Mouse (Mus musculus): Measurements from ENCODE around the gene Mettl24. TPM values are rescaled to one million over a fixed set of nuclear protein-coding genes. Genes with fewer than 3 reads are reported as not detected.

The Mettl24 gene
- polyA plus RNA-seq, 1 experiment from 2014 or later: 2.4 TPM

DNA sequence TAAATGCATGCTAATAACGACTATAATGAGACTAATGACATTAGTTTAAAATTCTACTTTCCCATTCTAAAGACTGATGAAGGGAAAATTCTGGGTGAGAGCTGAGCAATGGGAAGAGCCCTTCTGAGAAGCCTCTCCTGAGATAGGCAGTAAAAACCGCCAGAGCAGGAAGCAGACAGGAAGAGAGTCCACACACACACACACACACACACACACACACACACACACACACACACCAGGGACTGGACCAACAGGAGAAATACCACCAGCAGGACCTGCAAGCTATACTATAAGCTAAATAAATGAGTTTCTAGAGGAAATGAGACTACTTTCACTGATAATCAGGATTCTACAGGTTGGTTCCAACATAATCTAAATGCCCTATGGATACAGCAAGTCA is 172.5 kb downstream of the Mettl24 start:
- Histone ChIP-seq H3K4me3 (no peak overlapping the region), H3K27ac (replicated peaks) (no peak overlapping the region), H3K4me2 (no peak overlapping the region), H3K27me3 (replicated peaks) (no peaks in the 10 kb centered on the region), H3K9ac (no peak overlapping the region), H3K9me3 (no peaks in the 10 kb centered on the region), H3K4me1 (peaks cover 9% of the 10 kb centered on the region), H3K36me3 (peaks cover 17% of the 10 kb centered on the region; the same call in 1 of the 2 replicates)
- 51% methylated on average over 2 of the region's 2 CpGs for WGBS
- no peak for ATAC-seq (ENCODE audit: extremely low read depth, insufficient number of reproducible peaks, low FRiP score, low TSS enrichment)

DNA sequence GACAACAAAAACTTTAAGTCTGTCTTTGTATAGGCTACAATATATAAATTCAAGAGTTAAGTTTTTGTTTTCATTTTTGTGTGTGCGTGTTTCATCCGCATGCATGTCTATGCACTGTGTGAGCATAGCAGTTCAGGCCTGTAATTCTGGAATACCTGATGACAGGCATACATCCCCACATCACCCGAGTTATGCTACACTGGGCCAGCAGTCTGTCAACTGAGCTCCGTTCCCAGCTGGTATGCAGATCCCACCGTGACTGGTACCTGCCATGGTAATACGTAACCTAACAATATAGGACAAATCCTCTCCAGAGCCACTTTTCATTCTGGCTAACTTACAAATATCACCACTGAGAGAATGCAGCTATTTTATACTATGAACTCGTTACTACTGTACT is 173.6 kb downstream of the Mettl24 start:
- no peak overlapping the region for H3K4me3 ChIP-seq
- WGBS: 72% methylated on average over 7 of the region's 7 CpGs
- peaks cover 11% of the 10 kb centered on the region; the same call in 1 of the 2 replicates for H3K36me3 ChIP-seq

DNA sequence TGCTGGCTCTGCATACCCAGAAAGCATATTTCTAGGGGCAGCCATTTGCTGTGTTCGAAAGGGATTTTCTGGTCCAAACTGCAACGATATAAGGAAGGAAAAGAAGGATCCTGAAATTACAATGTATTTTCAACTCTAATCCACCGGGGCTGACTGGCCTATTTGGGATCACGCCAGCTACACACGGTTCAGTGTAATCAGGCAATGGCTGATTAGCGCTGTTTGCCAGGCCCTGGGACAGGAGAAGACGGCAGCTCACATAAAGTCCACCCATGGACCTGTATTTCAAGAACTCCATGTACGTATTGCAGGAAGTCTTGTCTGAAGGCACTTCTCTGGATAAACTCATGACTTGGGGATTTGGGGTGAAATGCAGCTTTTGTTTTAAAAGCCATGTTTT is 174.5 kb downstream of the Mettl24 start:
- Histone ChIP-seq H3K27me3 (replicated peaks) (no peaks in the 10 kb centered on the region), H3K4me3 (no peak overlapping the region), H3K27ac (replicated peaks) (no peak overlapping the region; the same call in 1 of the 2 replicates), H3K4me2 (no peak overlapping the region), H3K9me3 (no peaks in the 10 kb centered on the region), H3K4me1 (peaks cover 14% of the 10 kb centered on the region), H3K36me3 (peaks cover 14% of the 10 kb centered on the region), H3K9ac (no peak overlapping the region)
- 58% methylated on average over 8 of the region's 8 CpGs for WGBS
- no peak for ATAC-seq (ENCODE audit: extremely low read depth, insufficient number of reproducible peaks, low FRiP score, low TSS enrichment)

More for the DNA sequence above, 173.6 kb downstream of the Mettl24 start:
- H3K9me3 ChIP-seq: no peaks in the 10 kb centered on the region
- H3K27ac ChIP-seq (replicated peaks): no peak overlapping the region
- H3K4me1 ChIP-seq: peaks cover 9% of the 10 kb centered on the region
- no peak overlapping the region for H3K9ac ChIP-seq
- no peak overlapping the region for H3K4me2 ChIP-seq
- ATAC-seq (ENCODE audit: extremely low read depth, insufficient number of reproducible peaks, low FRiP score, low TSS enrichment): no peak
- H3K27me3 ChIP-seq (replicated peaks): no peaks in the 10 kb centered on the region

Other genes starting within 250 kb of the Mettl24 start
- not detected in 2 replicates for gene Slc22a16, start 112.9 kb upstream of the Mettl24 start, polyA plus RNA-seq (2015; fragmentation: Nextera tagmentation; extraction: Ambion mirVana)
- gene Ddo, start 53.3 kb upstream of the Mettl24 start, polyA plus RNA-seq (2015; fragmentation: Nextera tagmentation; extraction: Ambion mirVana): 10.7 and 12.1 TPM in 2 replicates
- 19.9 and 21.2 TPM in 2 replicates for gene Cdc40, start 200.0 kb downstream of the Mettl24 start, polyA plus RNA-seq (2015; fragmentation: Nextera tagmentation; extraction: Ambion mirVana)
- gene Wasf1, start 200.2 kb downstream of the Mettl24 start, polyA plus RNA-seq (2015; fragmentation: Nextera tagmentation; extraction: Ambion mirVana): 12.7 and 13.2 TPM in 2 replicates